Mouse (Mus musculus) lung, postnatal 4 days (tissue): ENCODE measurements at regions not wholly inside any gene's neighbourhood (a gene's known extent, or its start where the extent isn't known, plus 50 kb on each side); places are given as distances from the start of the nearest gene placed in this dataset.
A peak's percentile ranks its signal among the peaks of the same experiment; 100 is the strongest.

Experiments
- DNase-seq, 2 experiments: peaks; one replicate each; pipeline ENCODE4 v3.0.0; 2021

DNA sequence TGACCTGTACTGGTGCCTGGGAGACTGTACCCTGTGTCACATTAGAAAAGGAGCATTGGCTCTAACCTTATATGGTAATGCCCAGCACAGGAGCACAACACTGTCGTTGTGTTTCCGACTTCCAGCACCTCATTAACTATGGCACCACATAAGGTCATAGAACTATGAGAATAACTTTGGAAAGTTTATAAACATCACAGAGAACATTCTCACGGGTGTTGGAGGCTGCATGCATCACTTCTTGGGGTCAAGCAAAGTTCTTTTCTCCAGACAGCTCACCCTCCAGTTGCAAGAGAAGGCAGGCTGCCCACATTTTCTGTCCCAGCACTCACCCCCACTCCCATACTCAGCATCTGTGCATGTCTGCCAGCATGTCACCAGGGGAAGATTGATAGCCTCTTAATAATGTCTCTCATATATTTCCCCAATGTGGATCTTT, 420.6 kb downstream of the Lmo4 start:
- DNase-seq: peak; percentile 23 to 58

DNA sequence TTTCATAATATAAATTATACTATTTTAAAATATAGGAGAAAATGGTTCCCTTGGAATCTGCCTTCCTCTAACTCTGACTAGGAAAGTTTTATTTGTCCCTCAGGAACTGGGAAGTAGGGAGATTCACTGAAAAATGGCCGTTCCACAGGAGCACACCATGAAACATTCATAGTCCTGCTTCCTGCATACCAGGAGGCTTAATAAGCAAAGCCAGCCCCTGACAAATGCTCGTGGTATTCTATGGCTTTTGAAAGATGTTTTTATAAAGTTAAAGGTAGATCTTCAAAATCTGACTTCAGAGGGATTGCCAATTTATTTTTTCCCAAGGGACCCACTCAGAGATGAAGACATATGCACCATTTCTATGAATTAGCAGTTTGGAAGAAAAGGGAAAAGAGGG, 426.9 kb downstream of the Lmo4 start:
- DNase-seq: no peak

DNA sequence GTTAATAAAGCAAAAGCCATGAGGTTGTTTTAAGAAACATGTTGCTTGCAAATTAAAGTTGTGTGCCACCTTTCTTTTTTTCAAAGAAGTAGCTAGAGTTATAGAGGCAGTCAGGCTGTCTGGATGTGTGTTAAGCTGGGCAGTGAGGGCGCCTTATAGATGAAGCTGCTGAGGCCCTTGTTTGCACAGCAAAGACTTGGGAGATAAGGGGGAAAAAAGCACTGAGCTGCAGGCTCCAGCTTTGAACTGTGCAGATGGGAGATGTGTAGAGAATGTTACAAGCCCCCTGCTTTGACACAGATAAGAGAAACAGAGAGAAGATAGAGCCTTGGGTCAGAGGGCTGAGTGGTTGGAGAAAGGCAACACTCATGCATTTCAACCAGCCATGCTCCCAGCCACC, 445.7 kb downstream of the Lmo4 start:
- no peak for DNase-seq

DNA sequence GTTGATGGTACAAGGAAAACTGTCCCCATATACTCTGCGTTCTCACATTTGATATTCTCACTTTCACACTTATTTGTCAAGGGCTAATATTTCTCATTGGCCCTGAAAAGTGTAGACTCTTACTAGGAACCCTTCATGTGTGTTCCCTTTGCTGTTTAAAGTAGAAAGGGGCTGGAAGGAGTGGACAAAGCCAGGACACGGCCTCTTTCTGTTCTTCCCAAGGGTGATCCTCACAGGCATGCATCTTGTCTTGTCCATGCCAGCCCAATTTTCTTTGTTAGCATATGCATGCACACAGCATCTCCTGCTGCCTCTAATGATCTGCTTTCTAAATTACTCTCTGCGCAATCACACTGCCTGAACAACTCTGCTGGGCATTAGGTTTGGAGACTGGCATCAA, 451.8 kb downstream of the Lmo4 start:
- DNase-seq: no peak

DNA sequence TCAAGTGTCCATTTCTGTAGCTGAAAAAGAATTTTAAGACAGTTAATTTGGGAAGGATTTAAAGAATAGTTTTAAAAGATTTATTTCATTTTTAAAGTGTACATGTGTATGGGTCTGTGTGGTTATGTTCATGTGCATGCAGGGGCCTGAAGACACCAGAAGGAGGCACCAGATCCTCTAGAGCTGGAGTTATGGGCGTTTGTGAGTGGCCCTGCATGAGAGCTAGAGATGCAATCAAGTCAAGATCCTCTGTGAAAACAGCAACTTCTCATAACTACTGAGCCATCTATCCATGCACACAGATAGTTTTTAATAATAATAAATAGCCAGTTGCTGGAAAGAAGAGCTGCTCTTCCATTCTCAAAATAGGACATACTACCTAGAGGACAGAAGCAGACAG, 452.4 kb downstream of the Lmo4 start:
- DNase-seq: no peak

DNA sequence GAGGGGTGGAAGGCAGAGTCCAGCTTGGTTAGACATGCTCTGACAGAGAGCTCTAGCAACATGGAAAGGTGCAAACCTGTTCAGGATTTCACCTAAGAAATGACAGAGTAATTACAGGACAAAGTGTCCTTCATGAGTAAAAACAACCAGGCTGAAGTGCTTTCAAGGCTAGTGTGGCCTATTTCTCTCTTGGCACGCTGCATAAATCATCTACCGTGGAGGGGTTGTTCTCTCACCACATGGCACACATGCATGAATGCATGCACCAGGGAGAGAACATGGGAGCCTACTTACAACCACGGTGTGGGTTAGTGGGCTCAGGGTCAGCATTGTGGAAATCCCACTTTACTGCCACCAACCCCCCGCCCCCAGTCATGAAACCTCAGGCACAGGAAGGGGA, 454.9 kb downstream of the Lmo4 start:
- no peak for DNase-seq

DNA sequence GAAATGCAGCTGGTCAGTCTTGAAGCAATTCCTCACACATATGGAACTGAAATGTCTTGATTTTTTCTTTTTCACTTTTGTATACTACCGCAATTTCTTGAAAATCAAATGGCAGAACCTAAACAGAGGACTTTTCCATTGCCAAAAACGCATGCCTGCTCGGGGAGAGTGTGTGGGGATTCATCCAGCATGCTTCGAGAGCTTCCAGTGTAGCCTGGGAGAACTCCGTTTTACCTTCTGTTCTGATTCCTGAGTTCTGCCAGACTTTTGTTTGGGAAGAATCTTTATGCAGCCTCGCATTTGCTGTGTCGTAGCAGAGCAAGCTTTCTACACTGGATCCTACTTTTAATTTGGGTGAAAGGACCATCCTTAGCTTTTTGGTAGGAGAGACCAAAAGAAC, 461.4 kb downstream of the Lmo4 start:
- DNase-seq: no peak

DNA sequence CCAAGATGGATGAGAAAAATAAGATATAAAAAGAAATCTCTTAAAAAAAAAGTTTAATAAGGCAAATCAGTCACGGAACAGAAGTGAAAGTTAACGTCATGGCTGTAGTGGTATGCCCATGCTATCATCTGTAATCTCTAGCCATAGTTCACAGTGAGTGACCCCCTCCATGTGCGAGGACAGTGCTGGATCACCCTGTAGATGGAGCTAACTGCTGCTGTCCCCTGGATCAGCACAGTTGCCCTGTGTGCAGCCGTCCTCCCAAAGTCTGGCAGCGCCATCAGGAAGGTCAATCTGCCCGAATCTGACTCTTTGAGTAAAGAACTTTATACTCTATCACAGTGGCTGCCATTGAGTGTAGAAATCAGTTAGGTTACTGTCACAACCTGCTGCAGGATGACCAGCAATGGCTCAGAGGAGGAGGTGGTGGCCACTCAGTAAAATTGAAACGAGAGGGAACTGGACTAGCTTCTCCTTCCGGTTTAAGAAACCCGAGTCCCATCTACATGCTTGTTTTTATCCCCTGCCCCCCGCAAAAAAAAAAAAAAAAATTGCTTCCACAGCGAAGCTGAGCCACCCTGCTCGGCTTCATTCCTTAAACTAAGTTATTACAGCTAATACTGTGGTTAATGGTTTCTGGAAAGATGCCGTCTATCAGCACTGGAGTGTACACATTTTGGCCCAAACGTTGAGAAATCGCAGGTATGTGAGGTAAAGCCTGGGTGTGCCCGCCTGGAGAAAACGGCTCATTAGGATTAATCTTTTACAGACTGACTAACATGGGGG, 462.0 kb downstream of the Lmo4 start:
- DNase-seq: peak; percentile 13 to 25

DNA sequence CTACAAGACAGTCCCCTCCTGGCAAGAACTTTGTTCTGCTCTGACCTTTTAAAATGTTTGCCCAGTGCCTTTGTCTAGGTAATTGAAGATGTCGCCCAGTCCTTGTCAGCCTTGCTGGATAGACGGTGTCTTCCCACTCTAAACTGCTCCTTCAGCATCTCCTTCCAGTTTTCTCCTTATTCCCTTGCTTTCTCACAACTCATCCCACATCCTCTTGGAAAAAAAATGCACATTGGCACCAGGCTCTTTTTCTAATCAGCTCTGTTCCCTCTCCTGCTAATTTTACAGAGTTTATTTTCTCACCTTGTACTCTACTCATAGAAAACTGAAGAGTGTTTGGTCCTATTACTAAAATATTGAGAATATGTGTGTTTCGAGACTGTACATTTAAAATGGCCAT, 466.3 kb downstream of the Lmo4 start:
- no peak for DNase-seq

DNA sequence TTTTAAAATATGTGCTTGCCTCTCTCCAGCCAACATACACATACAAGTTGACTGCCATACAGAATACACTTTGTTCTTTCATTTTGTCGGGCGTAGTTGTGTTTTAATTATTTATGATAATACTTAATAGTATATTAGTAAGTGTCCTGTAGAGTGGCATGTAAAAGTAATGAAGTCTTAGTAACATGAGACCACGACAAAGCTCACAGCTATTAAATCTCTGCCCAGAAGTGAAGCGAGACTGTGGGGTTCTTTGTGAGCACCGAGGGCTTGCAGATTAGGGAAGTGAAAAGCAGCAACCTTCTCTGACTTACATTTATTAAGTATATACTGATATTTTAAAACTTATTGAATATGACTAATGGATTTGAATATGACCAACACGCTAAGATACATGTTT, 467.2 kb downstream of the Lmo4 start:
- DNase-seq: no peak

DNA sequence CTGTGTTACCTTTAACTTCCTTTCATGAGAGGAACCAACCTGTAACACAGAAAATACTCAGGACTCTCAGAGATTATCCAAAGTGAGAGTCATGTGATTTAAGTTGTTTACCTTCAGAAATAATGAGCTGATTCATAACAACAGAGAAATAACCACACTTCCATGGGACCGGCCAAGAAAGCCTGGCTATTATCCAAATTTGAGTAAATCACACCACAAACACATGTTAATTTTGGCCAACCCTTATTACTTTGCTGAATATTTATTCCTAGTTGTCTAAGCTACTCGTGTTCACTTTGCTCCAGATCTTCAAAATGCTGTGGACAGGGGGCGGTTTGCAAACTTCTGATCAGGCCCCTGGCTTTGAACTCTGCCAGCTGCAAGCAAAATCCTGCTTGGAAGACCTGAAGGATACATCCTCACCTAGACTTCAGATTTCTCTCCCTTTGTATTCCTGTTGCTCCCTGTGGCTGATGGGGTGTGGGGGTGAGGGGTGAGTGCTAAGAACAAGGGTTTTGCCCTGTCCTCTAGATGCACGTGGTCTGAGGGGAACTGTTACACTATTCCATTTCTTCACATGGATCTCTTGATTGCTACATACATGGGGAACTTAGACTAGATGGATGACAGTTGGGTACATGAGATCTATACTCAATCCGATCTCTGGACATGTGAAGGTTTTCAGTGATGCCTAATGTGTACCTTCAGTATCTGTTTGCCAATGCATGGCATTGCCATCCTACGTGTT, 468.2 kb downstream of the Lmo4 start:
- DNase-seq: no peak

DNA sequence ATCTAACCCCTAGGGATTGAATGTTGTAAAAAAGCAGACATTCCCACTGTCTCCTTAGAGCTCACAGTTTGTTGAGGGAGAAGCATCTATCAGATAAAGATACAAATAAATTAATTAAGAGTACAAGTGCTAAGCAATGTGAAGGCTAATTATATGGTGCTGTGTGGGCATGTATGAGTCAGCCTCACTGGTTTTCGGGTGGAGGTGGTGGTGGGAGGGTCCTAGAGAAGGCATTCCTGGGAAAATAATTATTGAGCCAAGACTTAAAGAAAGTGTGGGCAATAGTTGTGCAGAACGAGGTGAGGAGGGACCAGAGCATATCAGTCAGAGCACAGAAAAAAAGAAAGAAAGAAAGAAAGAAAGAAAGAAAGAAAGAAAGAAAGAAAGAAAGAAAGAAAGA, 470.2 kb downstream of the Lmo4 start:
- DNase-seq: no peak

DNA sequence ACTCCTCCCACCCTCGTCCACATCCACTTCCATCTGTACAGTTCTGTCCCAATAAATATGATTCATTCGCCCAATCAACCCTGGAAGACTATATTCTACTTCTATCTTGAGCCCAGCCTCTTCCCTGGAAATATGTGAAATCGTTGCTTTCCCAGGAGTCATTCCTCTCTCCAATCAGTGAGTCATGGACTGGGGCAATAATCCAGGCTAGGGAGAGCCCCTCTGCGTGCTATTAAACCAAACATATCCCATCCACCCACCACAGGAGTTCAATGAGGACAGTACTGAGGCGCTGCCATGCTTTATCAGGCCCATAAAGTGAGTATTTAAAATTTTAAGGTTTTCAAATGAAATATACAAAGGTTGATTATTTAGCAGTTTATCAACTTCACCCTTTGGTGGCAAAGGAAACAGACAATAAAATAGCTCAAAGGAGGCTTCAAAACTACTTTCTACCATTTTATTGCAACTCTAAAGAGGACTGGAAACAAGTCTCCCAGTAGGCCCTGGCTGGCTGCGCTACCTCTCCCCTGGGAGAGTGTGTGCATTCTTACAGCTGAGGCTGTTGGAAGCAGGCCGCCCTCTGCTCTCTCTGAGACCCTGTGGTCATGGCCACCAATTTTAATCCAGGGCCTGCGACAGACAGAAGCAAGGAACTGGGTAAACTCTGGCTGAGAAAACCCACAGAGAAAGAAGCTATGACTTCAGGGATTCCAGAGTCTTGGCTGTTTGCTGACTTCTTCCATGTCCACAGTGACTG, 471.9 kb downstream of the Lmo4 start:
- DNase-seq: no peak

DNA sequence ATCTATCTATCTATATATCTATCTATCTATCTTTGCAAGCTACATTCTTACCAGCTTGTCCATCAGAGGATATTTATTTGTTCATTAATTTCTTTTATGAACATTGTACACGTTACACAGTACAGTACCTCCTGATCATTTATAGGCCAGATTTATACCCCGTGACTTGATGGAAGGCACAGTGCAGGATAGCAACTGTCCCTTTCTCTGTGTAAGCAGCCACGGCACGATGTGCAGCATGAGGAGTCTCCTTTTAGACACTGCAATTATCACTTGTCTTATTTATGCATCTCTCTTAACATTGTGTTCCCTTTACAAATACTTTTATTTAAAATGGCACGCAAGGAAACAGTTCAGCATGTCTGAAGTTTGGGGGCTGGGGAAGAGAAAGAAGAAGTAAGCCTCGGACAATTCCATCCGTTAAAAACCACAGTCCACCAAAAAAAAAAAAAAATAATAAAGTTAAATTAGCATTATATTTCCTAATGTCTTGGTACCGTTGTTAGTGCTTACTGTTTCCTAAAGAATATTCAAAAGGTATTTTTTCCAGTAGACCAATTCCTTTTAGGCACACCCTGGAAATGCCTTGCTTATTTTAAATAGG, 475.4 kb downstream of the Lmo4 start:
- DNase-seq: no peak

DNA sequence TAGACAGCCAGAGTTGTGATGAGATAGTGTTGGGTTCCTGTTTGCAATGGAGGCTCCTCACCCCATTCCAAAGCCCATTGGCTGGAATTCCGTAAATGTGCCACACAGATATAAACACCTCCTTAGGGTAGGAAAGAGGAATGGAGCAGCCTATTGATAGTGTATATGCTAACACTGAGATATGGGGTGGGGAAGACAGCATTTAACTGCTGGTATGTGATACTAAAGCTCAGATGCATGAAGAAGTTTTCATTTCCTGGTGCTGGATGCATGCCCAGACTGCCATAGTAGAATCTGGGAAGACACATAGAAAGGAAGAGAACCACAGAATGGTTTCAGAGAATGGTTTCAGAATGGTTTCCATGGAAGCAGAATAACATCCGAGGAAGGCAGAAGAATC, 482.4 kb downstream of the Lmo4 start:
- DNase-seq: no peak

DNA sequence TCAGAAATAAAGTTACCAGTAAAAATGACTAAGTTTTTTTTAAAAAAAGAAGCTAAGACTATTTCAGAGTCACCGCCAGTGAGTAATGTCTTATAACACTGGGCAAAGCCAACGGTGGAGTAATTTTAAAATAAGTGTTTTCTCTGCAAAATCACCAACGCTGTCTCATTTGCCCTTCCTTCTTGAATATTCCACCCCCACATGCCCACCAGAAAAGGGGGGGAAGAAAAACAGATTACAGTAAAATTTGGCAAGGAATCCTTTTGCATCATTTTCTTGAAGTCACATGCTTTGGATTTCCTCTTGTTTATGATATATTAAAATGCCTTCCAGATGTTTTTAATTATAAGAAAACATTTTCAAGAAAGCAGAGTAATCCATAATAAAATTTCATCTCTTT, 482.9 kb downstream of the Lmo4 start:
- no peak for DNase-seq

DNA sequence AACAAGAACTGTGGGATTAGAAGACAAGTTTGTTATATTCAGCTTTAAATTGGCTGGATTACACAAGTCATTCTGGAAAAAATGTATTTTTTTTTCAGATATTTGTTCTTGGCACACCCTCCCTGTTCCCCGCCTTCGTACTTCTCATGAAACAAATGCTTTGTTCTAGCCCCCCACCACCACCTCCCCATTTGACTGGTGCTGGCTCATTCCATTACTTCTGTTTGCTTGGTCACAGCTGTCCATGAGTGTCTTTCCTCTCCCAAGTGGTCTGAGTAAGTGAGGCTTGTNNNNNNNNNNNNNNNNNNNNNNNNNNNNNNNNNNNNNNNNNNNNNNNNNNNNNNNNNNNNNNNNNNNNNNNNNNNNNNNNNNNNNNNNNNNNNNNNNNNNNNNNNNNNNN, 491.8 kb downstream of the Lmo4 start:
- DNase-seq: no peak

DNA sequence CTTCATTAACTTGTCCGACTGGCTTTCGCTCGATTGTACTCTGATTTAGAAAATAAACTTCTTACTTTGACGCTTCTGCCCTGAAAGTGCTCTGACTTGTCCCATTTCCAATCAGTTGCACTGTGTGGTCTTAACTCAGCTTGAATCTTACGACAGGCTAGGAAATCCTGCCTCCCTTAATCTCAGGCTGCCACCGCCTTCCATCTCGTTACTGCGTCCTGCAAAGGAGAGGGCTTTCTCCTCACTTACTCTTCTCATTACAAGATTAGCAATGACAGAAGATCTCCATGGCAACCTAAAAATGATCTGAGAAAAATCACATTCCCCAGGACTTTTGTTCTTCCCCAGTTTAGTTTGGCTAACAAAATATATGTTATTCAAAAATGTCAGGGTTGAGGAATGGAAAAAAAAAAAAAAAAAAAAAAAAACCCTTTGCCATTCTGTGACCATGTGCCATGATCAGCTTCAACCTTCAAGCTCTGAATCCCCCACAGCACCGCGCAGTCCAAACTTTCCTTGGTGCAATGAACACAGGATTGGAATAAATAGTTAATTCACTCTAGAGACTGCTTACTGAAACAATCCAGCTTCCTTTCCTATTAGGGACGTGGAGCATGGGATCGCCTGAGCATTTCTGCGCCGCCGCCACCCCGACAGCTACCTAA, 494.1 kb downstream of the Lmo4 start:
- no peak for DNase-seq

DNA sequence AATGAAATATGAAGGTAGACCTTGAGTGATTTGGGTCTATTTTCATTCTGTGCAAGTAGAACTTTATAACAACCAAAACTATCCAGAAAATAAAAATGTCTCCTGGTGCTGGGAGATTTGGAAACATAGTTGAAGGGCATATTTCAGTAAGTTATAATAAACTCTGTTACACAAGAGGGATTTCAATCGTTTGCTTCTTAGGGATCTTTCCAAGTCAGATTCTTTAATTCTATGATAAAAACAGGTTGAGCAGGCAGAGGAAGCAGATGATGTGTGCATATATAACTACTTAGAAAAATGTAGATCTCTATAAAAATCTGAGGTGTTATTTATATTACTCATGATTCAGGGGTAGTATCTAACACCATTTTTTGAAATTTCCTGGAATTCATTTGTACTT, 498.3 kb downstream of the Lmo4 start:
- no peak for DNase-seq

DNA sequence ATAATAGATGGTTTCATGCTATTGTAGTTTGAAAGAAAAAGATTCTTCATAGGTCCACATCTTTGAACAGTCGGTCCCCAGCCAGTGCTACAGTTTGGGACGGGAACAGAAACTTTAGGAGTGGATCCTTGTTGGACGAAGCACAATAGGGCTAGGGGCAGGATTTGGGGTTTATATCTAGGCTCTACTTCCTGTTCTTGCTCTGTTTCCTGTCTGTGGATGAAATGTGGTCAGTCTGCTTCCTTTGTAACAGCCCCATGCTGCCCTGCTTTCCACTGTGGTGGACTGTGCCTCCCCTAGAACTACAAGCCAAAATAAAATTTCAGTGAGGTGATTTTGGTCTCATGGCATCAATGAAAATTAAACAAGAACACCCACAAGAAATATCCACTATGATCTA, 510.2 kb downstream of the Lmo4 start:
- DNase-seq: no peak

DNA sequence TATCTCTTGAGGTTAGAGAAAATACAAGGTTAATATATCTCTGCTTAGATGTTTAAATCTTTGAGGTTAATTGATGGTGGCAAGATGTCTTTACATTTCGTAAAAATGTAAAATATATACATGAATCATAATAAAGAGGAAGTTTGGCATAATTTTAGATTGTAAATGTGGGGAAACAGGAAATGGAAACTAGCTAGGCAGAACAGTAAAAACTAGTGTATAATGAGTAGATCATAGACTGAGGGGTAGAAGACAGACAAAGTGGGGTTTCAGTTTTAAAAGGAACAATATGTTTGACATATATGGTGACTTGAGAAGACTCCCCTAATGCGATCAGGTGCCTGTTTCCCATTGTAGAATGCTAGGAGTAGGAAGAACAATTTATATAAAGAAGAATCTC, 519.3 kb downstream of the Lmo4 start:
- no peak for DNase-seq

DNA sequence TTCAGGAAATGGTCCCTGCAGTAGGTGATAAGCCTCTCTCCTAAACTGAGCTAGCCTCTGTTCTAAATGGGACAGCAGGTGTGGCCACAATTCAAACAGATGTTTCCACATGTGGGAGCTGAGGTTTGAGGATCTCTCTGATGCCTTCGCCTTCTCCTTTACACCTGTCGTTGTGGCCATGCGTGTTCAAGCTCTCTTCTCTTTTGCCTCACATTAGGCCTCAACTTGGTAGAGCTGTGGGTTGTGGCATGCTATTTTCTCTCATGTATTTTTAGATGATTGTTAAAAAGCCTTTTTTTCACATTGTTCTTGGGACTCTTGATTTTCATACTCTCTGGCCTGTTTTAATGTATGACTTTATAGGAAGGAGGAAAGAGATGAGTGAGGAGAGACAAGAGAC, 526.8 kb downstream of the Lmo4 start:
- no peak for DNase-seq

DNA sequence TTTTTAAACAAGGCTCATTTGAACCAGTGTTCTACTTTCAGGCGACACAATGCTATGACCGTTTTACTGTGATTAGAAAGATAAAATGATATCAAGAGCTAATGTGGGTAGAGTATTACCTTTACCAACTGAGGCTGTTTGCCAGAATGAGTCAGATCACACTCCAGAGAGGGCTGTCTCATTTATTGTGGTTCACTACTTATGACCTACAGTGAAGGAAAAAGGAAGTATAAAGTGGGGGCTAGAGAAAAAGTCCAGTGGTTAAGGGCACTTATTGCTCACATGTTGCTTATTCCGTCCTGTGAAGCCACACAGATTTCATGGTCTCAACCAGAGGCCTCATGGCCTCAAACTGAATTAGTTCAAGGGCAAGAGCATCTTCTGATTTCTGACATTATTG, 530.2 kb downstream of the Lmo4 start:
- no peak for DNase-seq
